Mouse (Mus musculus): Measurements from ENCODE around the gene Rbak. TPM values are rescaled to one million over a fixed set of nuclear protein-coding genes. Genes with fewer than 3 reads are reported as not detected.
A peak's percentile ranks its signal among the peaks of the same experiment; 100 is the strongest.
"Not testable (repeated sequence)": the region's sequence is repeated elsewhere in the genome, so short reads cannot be mapped to it uniquely, and the experiment has no call there.

Rbak gene
- 15.2 and 17.3 TPM in 2 replicates for polyA plus RNA-seq (2012; rRNA removed)

GRCm38 (mm10) chr5:143180255-143181076 is at the start of gene Rbak, which contains the start of gene Spdye4b:
TSS of gene Rbak (minus strand) at chr5:143180775.
TSS of gene Spdye4b (plus strand) at chr5:143181017.
- peak; percentile 99 for DNase-seq (ENCODE audit: low read depth)
- TF ChIP-seq CTCF (IDR thresholded peaks at IDR 0.05; ENCODE audit: borderline replicate concordance, extremely low read depth, insufficient read depth, insufficient read length) (no peak), POLR2A (IDR thresholded peaks at IDR 0.05; ENCODE audit: borderline replicate concordance, extremely low read depth, insufficient read depth, insufficient read length, poor library complexity, severe bottlenecking) (peak; percentile 88)

DNA sequence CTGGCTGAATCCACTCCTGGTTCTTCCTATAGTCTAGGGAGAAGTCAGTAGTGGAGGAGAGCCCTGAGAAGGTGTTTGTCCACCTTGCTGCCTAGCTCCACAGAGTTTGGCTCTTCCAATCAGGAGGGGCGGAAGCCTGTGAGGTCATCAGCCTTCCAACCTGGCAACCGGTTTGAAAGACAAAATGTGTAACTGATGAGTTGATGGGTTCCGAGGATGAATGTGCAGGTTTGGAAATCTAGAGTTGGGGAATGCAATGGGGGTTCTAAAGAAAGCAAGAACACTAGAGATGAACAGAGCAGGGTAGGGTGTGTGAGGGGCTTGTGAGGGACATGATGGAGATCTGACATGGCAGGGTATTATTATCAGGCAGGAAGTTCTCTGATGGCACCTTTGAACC is 46.2 kb upstream of the Rbak start, which contains the start of gene Spdye4a:
Gene Spdye4a (minus strand): TSS at position 101 of the 400 bp plus-strand sequence.
- DNase-seq (ENCODE audit: low read depth), result no peak
- TF ChIP-seq POLR2A (IDR thresholded peaks at IDR 0.05; ENCODE audit: borderline replicate concordance, extremely low read depth, insufficient read depth, insufficient read length, poor library complexity, severe bottlenecking) (no peak), CTCF (IDR thresholded peaks at IDR 0.05; ENCODE audit: borderline replicate concordance, extremely low read depth, insufficient read depth, insufficient read length) (no peak)

DNA sequence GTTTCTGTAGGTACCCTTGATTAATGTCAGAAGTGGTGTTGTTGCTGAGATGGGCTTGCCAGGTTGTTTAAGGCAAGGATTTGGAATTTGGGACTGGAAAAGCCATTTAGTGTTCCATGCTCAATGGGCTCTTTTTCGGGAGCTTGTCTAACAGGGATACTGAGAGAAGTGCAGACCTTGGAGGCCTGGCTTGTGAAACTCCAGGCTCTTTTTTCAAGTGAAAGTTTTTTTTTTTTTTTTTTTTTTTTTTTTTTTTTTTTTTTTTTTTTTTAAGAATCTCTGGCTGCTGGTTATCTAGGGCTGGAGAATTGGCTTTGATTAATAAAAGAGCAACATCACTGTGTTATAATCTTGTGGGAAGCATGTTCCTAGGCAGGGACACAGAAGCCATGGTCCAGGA is 41.7 kb upstream of the Rbak start:
- no peak for TF ChIP-seq POLR2A (IDR thresholded peaks at IDR 0.05; ENCODE audit: borderline replicate concordance, extremely low read depth, insufficient read depth, insufficient read length, poor library complexity, severe bottlenecking)
- no peak for TF ChIP-seq CTCF (IDR thresholded peaks at IDR 0.05; ENCODE audit: borderline replicate concordance, extremely low read depth, insufficient read depth, insufficient read length)
- DNase-seq (ENCODE audit: low read depth), result no peak

GRCm38 (mm10) chr5:143220996-143221395 is 40.4 kb upstream of the Rbak start:
- TF ChIP-seq CTCF (IDR thresholded peaks at IDR 0.05; ENCODE audit: borderline replicate concordance, extremely low read depth, insufficient read depth, insufficient read length) (no peak), POLR2A (IDR thresholded peaks at IDR 0.05; ENCODE audit: borderline replicate concordance, extremely low read depth, insufficient read depth, insufficient read length, poor library complexity, severe bottlenecking) (no peak)
- DNase-seq (ENCODE audit: low read depth), result no peak

GRCm38 (mm10) chr5:143213832-143214231 is 33.3 kb upstream of the Rbak start:
- TF ChIP-seq POLR2A (IDR thresholded peaks at IDR 0.05; ENCODE audit: borderline replicate concordance, extremely low read depth, insufficient read depth, insufficient read length, poor library complexity, severe bottlenecking), result no peak
- TF ChIP-seq CTCF (IDR thresholded peaks at IDR 0.05; ENCODE audit: borderline replicate concordance, extremely low read depth, insufficient read depth, insufficient read length), result no peak
- DNase-seq (ENCODE audit: low read depth), result no peak

DNA sequence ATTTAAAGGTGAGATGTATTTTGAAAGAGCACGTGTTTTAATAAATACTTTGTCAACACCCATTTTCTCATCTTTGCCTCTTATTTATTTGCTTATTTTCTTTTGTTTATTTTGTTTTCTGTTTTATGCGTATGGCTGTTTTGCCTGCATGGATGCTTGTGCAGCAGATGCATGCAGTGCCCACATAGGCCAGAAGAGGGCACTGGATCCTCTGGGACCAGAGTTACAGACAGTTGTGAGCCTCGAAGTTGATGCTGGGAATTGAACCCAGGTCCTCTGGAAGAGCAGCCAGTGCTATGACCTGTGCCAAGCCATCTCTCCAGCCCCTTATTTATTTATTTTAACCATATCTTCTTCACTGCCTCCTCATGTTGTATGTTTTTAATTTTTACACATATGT is 24.4 kb upstream of the Rbak start:
- DNase-seq (ENCODE audit: low read depth), result no peak
- TF ChIP-seq CTCF (IDR thresholded peaks at IDR 0.05; ENCODE audit: borderline replicate concordance, extremely low read depth, insufficient read depth, insufficient read length), result peak; percentile 24; the same call in 1 of the 2 replicates
- TF ChIP-seq POLR2A (IDR thresholded peaks at IDR 0.05; ENCODE audit: borderline replicate concordance, extremely low read depth, insufficient read depth, insufficient read length, poor library complexity, severe bottlenecking), result no peak

DNA sequence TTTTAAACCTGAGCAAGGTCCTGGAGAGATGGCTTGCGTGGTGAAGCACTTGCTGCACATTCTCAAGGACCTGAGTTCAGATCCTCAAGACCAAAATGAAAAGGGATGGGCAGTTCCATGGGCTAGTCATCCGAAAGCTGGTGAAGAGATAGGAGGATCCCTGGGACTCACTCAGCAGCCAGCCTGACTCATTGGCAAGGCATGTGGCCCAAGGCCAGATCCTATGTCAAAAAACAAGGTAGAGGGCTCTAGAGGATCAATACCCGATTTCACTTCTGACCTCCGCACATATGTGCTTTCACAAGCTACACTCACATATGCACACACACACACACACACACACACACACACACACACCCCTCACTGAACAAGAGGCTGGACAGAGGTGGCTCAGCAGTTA is 15.9 kb upstream of the Rbak start:
- DNase-seq (ENCODE audit: low read depth), result no peak
- no peak for TF ChIP-seq CTCF (IDR thresholded peaks at IDR 0.05; ENCODE audit: borderline replicate concordance, extremely low read depth, insufficient read depth, insufficient read length)
- TF ChIP-seq POLR2A (IDR thresholded peaks at IDR 0.05; ENCODE audit: borderline replicate concordance, extremely low read depth, insufficient read depth, insufficient read length, poor library complexity, severe bottlenecking), result no peak

GRCm38 (mm10) chr5:143195166-143195565 is 14.6 kb upstream of the Rbak start:
- DNase-seq (ENCODE audit: low read depth), result no peak
- no peak for TF ChIP-seq POLR2A (IDR thresholded peaks at IDR 0.05; ENCODE audit: borderline replicate concordance, extremely low read depth, insufficient read depth, insufficient read length, poor library complexity, severe bottlenecking)
- no peak for TF ChIP-seq CTCF (IDR thresholded peaks at IDR 0.05; ENCODE audit: borderline replicate concordance, extremely low read depth, insufficient read depth, insufficient read length)

DNA sequence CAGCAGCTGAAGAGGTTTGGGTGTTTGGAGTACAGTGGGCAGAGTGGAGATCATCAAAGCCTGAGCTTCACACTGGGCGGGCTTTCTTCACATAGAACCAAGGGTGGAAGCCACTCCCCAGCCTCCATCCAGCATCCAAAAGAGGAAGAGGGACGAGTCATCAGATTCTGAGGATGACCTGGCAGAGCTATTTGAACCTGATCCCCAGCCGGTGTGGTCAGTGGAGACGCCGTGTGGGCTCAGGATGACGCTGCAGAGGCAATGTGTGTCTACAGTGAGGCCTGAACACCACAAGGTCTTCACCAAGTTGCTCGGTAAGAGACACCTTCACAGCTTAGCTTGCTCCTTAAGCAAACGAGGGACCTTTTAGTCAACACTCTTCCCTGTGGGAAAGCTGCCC is 14.2 kb upstream of the Rbak start:
- DNase-seq (ENCODE audit: low read depth), result not testable (repeated sequence)

GRCm38 (mm10) chr5:143192806-143193205 is 12.2 kb upstream of the Rbak start:
- TF ChIP-seq CTCF (IDR thresholded peaks at IDR 0.05; ENCODE audit: borderline replicate concordance, extremely low read depth, insufficient read depth, insufficient read length) (no peak), POLR2A (IDR thresholded peaks at IDR 0.05; ENCODE audit: borderline replicate concordance, extremely low read depth, insufficient read depth, insufficient read length, poor library complexity, severe bottlenecking) (no peak)
- DNase-seq (ENCODE audit: low read depth), result no peak

DNA sequence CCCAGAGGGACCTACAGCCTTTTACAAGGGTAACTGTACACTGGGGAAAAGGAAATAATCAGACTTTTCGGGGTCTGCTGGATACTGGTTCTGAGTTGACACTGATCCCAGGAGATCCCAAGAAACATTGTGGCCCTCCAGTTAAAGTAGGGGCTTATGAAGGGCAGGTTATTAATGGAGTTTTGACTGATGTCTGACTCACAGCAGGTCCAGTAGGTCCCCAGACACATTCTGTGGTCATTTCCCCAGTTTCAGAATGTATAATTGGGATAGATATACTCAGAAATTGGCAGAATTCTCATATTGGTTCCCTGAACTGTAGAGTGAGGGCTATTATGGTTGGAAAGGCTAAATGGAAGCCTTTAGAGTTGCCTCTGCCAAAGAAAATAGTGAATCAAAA is 7.4 kb upstream of the Rbak start:
- not testable (repeated sequence) for DNase-seq (ENCODE audit: low read depth)

DNA sequence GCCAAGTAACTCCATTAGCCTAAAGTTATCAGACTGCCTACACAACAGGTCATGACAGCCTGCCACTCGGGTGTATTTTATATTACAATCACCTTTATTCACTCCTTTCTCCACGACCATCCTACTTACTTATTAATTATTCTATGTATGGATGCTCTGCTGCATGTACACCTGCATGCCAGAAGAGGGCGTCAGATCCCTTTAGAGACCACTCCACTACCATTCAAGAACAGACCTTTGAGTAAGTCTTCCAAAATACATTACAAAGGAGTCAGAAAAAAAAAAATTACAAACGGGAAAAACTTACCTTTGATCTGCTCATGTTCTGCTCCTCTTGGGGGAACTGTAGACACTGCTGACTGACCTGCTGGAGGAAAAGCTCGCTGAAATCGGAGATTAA is 1.4 kb downstream of the Rbak start:
- TF ChIP-seq CTCF (IDR thresholded peaks at IDR 0.05; ENCODE audit: borderline replicate concordance, extremely low read depth, insufficient read depth, insufficient read length), result peak; percentile 44; the same call in 1 of the 2 replicates
- TF ChIP-seq POLR2A (IDR thresholded peaks at IDR 0.05; ENCODE audit: borderline replicate concordance, extremely low read depth, insufficient read depth, insufficient read length, poor library complexity, severe bottlenecking), result no peak
- peak; percentile 54 for DNase-seq (ENCODE audit: low read depth)

Measured in brain, embryonic 14.5 days (tissue).